Mouse (Mus musculus) B cell, adult 2 months (primary cell): ENCODE results near the gene Slc35f4.

Source experiments
- DNase-seq, 2 experiments: peaks; one replicate each; pipeline ENCODE4 v3.0.0; 2022

Slc35f4 gene

GRCm38 (mm10) chr14:49277642-49278041 is 248.2 kb downstream of the Slc35f4 start:
- no peak for DNase-seq

GRCm38 (mm10) chr14:49275376-49275775 is 250.5 kb downstream of the Slc35f4 start:
- DNase-seq, result no peak

- DNase-seq, result no peak
Observed at GRCm38 (mm10) chr14:49265286-49266002, 260.4 kb downstream of the Slc35f4 start.
